Comparison of ENCODE assay signal across 8 mouse cellular contexts in the genomic region with DNA sequence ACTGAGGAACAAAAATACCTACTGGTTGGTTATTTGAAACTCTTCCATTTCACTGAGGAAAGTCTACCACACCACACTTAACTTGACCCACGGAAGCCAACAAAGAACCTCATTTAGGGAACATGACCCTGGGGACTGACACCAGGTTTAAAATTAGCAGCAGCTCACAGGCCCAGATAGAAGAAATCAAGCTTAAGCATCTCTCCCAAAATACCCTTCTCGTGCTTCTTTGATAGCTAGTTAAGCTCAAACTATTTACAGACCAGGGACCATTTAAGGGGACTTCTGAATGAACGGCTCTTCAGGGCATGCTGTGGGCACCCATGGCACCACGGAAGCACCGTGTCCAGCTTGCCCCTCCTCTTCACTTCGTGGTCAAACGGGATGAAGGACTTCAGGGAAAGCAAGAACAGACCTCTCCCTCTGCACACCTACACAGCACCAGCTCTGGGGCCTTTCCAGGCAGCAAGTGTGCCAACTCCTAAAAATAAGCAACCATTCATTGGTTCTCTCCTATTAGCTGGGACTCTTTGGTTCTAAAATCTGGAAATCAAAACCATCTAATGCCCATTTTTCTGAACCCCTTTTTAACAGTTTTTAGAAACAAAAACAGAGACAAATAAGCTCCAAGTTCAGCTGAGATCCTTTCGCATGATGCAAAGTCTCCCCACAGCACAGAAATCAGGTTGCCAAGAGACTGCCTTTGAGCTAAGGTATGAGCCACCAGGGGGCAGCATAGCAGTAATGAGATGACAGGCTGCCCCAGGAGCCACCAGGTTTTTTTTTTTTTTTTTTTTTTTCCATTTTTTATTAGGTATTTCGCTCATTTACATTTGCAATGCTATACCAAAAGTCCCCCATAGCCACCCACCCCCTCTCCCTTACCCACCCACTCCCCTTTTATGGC.
DNase-seq lines count a peak whose midpoint lies in the region; ATAC-seq and TF ChIP-seq lines count a peak whose summit lies in the region.

No protein-coding gene starts in this region.

- TF ChIP-seq CTCF in ES-Bruce4 (IDR thresholded peaks at IDR 0.05; ENCODE audit: low read depth, low read length): peak; percentile 52
- TF ChIP-seq CTCF in heart, adult 2 months (IDR thresholded peaks at IDR 0.05): peak; percentile 68

- no peak for ATAC-seq in monocyte, adult 5-6 weeks (replicated peaks; ENCODE audit: insufficient number of reproducible peaks, low FRiP score, low TSS enrichment, poor library complexity, severe bottlenecking)

- H3K4me1 ChIP-seq in ES-Bruce4 (ENCODE audit: control insufficient read depth, insufficient read depth, low read length): no peaks in the 10 kb centered on the region
- peaks cover 11% of the 10 kb centered on the region for H3K4me1 ChIP-seq in embryonic facial prominence, embryonic 10.5 days
- peaks cover 11% of the 10 kb centered on the region for H3K4me1 ChIP-seq in heart, adult 2 months (ENCODE audit: control insufficient read depth, insufficient read depth, low read length)

- DNase-seq in adrenal gland, postnatal 14 days: peak; percentile 91
- DNase-seq in embryonic facial prominence, embryonic 10.5 days (ENCODE audit: low spot score): peak; percentile 71
- DNase-seq in heart, adult 2 months: peak; percentile 83
- peak; percentile 37 to 88 for DNase-seq in layer of hippocampus, adult 18-20 months (ENCODE audit: low spot score in 2 of 2)
- peak; percentile 91 for DNase-seq in lung, postnatal 14 days
- DNase-seq in skeletal muscle tissue, adult 2 months (ENCODE audit: low read depth, low spot score): peak; percentile 86

- intact Hi-C loops in heart, adult 2 months (cut with DNase I): loop anchor here (2.0 to 5.0 kb wide), 3 partner anchors 42 to 219 kb away; a partner anchor contains a TSS

- no peak overlapping the region for H3K4me3 ChIP-seq in ES-Bruce4 (ENCODE audit: low read depth, low read length)
- no peak overlapping the region for H3K4me3 ChIP-seq in embryonic facial prominence, embryonic 10.5 days
- H3K4me3 ChIP-seq in heart, adult 2 months: no peak overlapping the region

- no peak for TF ChIP-seq POLR2A in ES-Bruce4 (IDR thresholded peaks at IDR 0.05; ENCODE audit: insufficient read depth, low read length)
- no peak for TF ChIP-seq POLR2A in heart, adult 2 months (IDR thresholded peaks at IDR 0.05; ENCODE audit: insufficient read depth, low read depth, low read length)

- no peaks in the 10 kb centered on the region; the same call in 1 of the 2 replicates for H3K36me3 ChIP-seq in ES-Bruce4 (ENCODE audit: control insufficient read depth, insufficient read depth, low read length, poor library complexity, severe bottlenecking)
- no peaks in the 10 kb centered on the region for H3K36me3 ChIP-seq in embryonic facial prominence, embryonic 10.5 days (replicated peaks)
- H3K36me3 ChIP-seq in heart, adult 2 months (ENCODE audit: control insufficient read depth, insufficient read depth, low read length): peaks cover 9% of the 10 kb centered on the region

- H3K9ac ChIP-seq in ES-Bruce4 (ENCODE audit: low read depth, poor library complexity, severe bottlenecking): no peak overlapping the region
- H3K9ac ChIP-seq in heart, adult 2 months (ENCODE audit: low read depth, low read length): no peak overlapping the region

- 66% methylated on average over 8 of the region's 9 CpGs for WGBS in embryonic facial prominence, embryonic 10.5 days
- WGBS in heart, adult 2 months: 27% methylated on average over 8 of the region's 9 CpGs

- H3K79me2 ChIP-seq in heart, adult 2 months (replicated peaks; ENCODE audit: control insufficient read depth, insufficient read depth, low read length): peaks cover 2% of the 10 kb centered on the region; the same call in 1 of the 2 replicates

- H3K27ac ChIP-seq in ES-Bruce4 (ENCODE audit: insufficient read depth, low read length): no peak overlapping the region
- H3K27ac ChIP-seq in embryonic facial prominence, embryonic 10.5 days (replicated peaks): no peak overlapping the region
- H3K27ac ChIP-seq in heart, adult 2 months: peak overlapping the region; percentile 69

- no peaks in the 10 kb centered on the region for H3K27me3 ChIP-seq in ES-Bruce4 (ENCODE audit: control insufficient read depth, insufficient read depth, low read length, poor library complexity, severe bottlenecking)
- no peaks in the 10 kb centered on the region for H3K27me3 ChIP-seq in embryonic facial prominence, embryonic 10.5 days (replicated peaks; ENCODE audit: low read depth, poor library complexity, severe bottlenecking)
- no peaks in the 10 kb centered on the region for H3K27me3 ChIP-seq in heart, adult 2 months (ENCODE audit: control insufficient read depth, insufficient read depth, low read length)

- no peaks in the 10 kb centered on the region for H3K9me3 ChIP-seq in ES-Bruce4 (replicated peaks; ENCODE audit: control insufficient read depth, insufficient read depth, low read length, poor library complexity, severe bottlenecking)
- no peaks in the 10 kb centered on the region for H3K9me3 ChIP-seq in embryonic facial prominence, embryonic 10.5 days

- no peak for TF ChIP-seq EP300 in ES-Bruce4 (IDR thresholded peaks at IDR 0.05; ENCODE audit: insufficient read depth, low read depth, low read length)
- peak; percentile 67 for TF ChIP-seq EP300 in heart, adult 2 months (IDR thresholded peaks at IDR 0.05; ENCODE audit: insufficient read depth, low read depth, low read length)
